Mouse (Mus musculus) E14TG2a.4 (cell line): Measurements from ENCODE around the gene Tmem135.

Experiments
- CTCF ChIP-seq: conservative IDR thresholded peaks from 2 replicates; pipeline ENCODE4 v1.5.1; 2014; ENCODE audit warnings: low read length
- NANOG ChIP-seq: IDR thresholded peaks from 2 replicates; pipeline ENCODE4 v1.6.1; 2014; ENCODE audit warnings: borderline replicate concordance, low read length, mixed read lengths
- POU5F1 ChIP-seq: IDR thresholded peaks from 2 replicates; pipeline ENCODE4 v1.6.1; 2014; ENCODE audit warnings: low read length, borderline replicate concordance

GRCm38 (mm10) chr7:89326761-89327160 is 77.3 kb downstream of the Tmem135 start:
- TF ChIP-seq CTCF = no peak
- TF ChIP-seq POU5F1 = no peak
- TF ChIP-seq NANOG = no peak
